30 mouse cellular contexts compared by ENCODE assay signal in genomic region chr9:110373871-110374270, GRCm38 (mm10). TPM values are rescaled to one million over a fixed set of nuclear protein-coding genes. Genes with fewer than 3 reads are reported as not detected.
"Had no signal": no experiment of that assay in that cellular context is flagged by ENCODE, and none has a peak within 500 bp of the region (broad histone marks: within the 10 kb centered on the region; RNA-seq: fewer than 3 reads in every experiment).

No protein-coding gene starts in this region.

- ATAC-seq: forebrain, embryonic 13.5 days; forebrain, embryonic 14.5 days; forebrain, embryonic 15.5 days; forebrain, embryonic 16.5 days; forebrain, postnatal 0 days had no signal

- H3K9me3 ChIP-seq: embryonic facial prominence, embryonic 10.5 days; embryonic facial prominence, embryonic 12.5 days; embryonic facial prominence, embryonic 13.5 days; embryonic facial prominence, embryonic 15.5 days; forebrain, embryonic 10.5 days; forebrain, embryonic 12.5 days; forebrain, embryonic 13.5 days; forebrain, embryonic 15.5 days had no signal

- H3K4me1 ChIP-seq: embryonic facial prominence, embryonic 10.5 days; embryonic facial prominence, embryonic 12.5 days; embryonic facial prominence, embryonic 13.5 days; embryonic facial prominence, embryonic 15.5 days; forebrain, embryonic 10.5 days; forebrain, embryonic 12.5 days; forebrain, embryonic 13.5 days; forebrain, embryonic 15.5 days had no signal

- H3K27ac ChIP-seq: embryonic facial prominence, embryonic 10.5 days; embryonic facial prominence, embryonic 12.5 days; embryonic facial prominence, embryonic 13.5 days; embryonic facial prominence, embryonic 15.5 days; forebrain, embryonic 10.5 days; forebrain, embryonic 12.5 days; forebrain, embryonic 13.5 days; forebrain, embryonic 15.5 days; gastrocnemius, adult 2 months; heart, adult 2 months had no signal

- H3K4me2 ChIP-seq: embryonic facial prominence, embryonic 12.5 days; embryonic facial prominence, embryonic 13.5 days; embryonic facial prominence, embryonic 15.5 days; forebrain, embryonic 12.5 days; forebrain, embryonic 13.5 days; forebrain, embryonic 15.5 days had no signal

- H3K27me3 ChIP-seq: embryonic facial prominence, embryonic 12.5 days; embryonic facial prominence, embryonic 13.5 days; embryonic facial prominence, embryonic 15.5 days; forebrain, embryonic 12.5 days; forebrain, embryonic 13.5 days; forebrain, embryonic 15.5 days had no signal

- H3K9ac ChIP-seq: embryonic facial prominence, embryonic 12.5 days; embryonic facial prominence, embryonic 13.5 days; embryonic facial prominence, embryonic 15.5 days; forebrain, embryonic 12.5 days; forebrain, embryonic 13.5 days; forebrain, embryonic 15.5 days; forebrain, postnatal 0 days had no signal

- DNase-seq: cerebellum, adult 2 months; cerebellum, adult 8-10 months; cerebellum, adult 9-10 months; cerebellum, adult 9-11 months; cerebellum, postnatal 10 days; cerebellum, postnatal 14 days; cerebellum, postnatal 25 days; cerebellum, postnatal 36 days; embryo, embryonic 11 days; forebrain, postnatal 0 days; gastrocnemius, adult 2 months; gastrocnemius, postnatal 10 days; gastrocnemius, postnatal 14 days; gastrocnemius, postnatal 25 days; gastrocnemius, postnatal 36 days; heart, adult 18-20 months; heart, adult 2 months had no signal

- H3K4me3 ChIP-seq: embryonic facial prominence, embryonic 10.5 days; embryonic facial prominence, embryonic 12.5 days; embryonic facial prominence, embryonic 13.5 days; embryonic facial prominence, embryonic 15.5 days; erythroblast, embryonic 14.5 days; forebrain, embryonic 10.5 days; forebrain, embryonic 12.5 days; forebrain, embryonic 13.5 days; forebrain, embryonic 15.5 days; gastrocnemius, adult 2 months; heart, adult 2 months had no signal

RNA-seq across cellular contexts. Expression of gene Ngp, which starts 45.7 kb away (rescaled TPM):
- total RNA-seq: forebrain, postnatal 0 days; gastrocnemius, adult 18-20 months; gastrocnemius, adult 2 months; gastrocnemius, adult 8-10 months; gastrocnemius, postnatal 25 days; gastrocnemius, postnatal 36 days; heart, adult 18-20 months; heart, adult 2 months had no signal
- polyA plus RNA-seq: embryonic facial prominence, embryonic 10.5 days; forebrain, embryonic 10.5 days had no signal
